Mouse (Mus musculus): ENCODE results near the gene Mrpl22. TPM values are rescaled to one million over a fixed set of nuclear protein-coding genes. Genes with fewer than 3 reads are reported as not detected.
"Not testable (repeated sequence)": the region's sequence is repeated elsewhere in the genome, so short reads cannot be mapped to it uniquely, and the experiment has no call there.

The Mrpl22 gene
- total and polyA plus RNA-seq, 3 experiments: 33.4 to 89.2 (median 83.9) TPM

- DNase-seq: not testable (repeated sequence)
These were observed 56.6 kb downstream of the Mrpl22 start for GRCm38 (mm10) chr11:58228021-58228420.

Other genes with a start within 250 kb of the Mrpl22 start
- gene Larp1, start 162.6 kb upstream of the Mrpl22 start, total RNA-seq (2021): 100 to 1,000 TPM in 1 of 2 experiments, 10 to 100 TPM in 1; 75.1 to 137 TPM
- gene Larp1, start 162.6 kb upstream of the Mrpl22 start, polyA plus RNA-seq (2012; rRNA removed): 34.1 and 39.8 TPM in 2 replicates
- gene Gm12248, start 78.5 kb upstream of the Mrpl22 start, total RNA-seq (2021): 1 to 10 TPM in 1 of 2 experiments, not detected in 1; 3.9 TPM
- gene Gm12248, start 78.5 kb upstream of the Mrpl22 start, polyA plus RNA-seq (2012; rRNA removed): 2.9 and 4.4 TPM in 2 replicates
- gene Cnot8, start 67.5 kb upstream of the Mrpl22 start, total RNA-seq (2021): 10 to 100 TPM; 46.7 to 49.6 TPM
- gene Cnot8, start 67.5 kb upstream of the Mrpl22 start, polyA plus RNA-seq (2012; rRNA removed): 25.3 and 29.8 TPM in 2 replicates
- 10 to 100 TPM; 21.2 to 21.4 TPM for gene Gemin5, start 3.1 kb upstream of the Mrpl22 start, total RNA-seq (2021)
- 8.4 and 9.1 TPM in 2 replicates for gene Gemin5, start 3.1 kb upstream of the Mrpl22 start, polyA plus RNA-seq (2012; rRNA removed)
- gene Igtp, start 27.9 kb downstream of the Mrpl22 start, total RNA-seq (2021): 10 to 100 TPM; 18.2 to 22.0 TPM
- 8.6 and 10.2 TPM in 2 replicates for gene Igtp, start 27.9 kb downstream of the Mrpl22 start, polyA plus RNA-seq (2012; rRNA removed)
- 10 to 100 TPM; 11.3 to 14.5 TPM for gene Irgm2, start 28.0 kb downstream of the Mrpl22 start, total RNA-seq (2021)
- gene Irgm2, start 28.0 kb downstream of the Mrpl22 start, polyA plus RNA-seq (2012; rRNA removed): 8.5 and 12.6 TPM in 2 replicates
- not detected for gene 4930438A08Rik, start 103.1 kb downstream of the Mrpl22 start, total RNA-seq (2021)
- 0.06 TPM in 1 of 2 replicates, not detected in the other for gene 4930438A08Rik, start 103.1 kb downstream of the Mrpl22 start, polyA plus RNA-seq (2012; rRNA removed)
- 10 to 100 TPM; 10.5 to 11.7 TPM for gene Zfp692, start 135.4 kb downstream of the Mrpl22 start, total RNA-seq (2021)
- 23.3 and 25.7 TPM in 2 replicates for gene Zfp692, start 135.4 kb downstream of the Mrpl22 start, polyA plus RNA-seq (2012; rRNA removed)
- gene Zfp672, start 158.7 kb downstream of the Mrpl22 start, total RNA-seq (2021): 10 to 100 TPM; 43.6 to 51.2 TPM
- 59.3 and 59.9 TPM in 2 replicates for gene Zfp672, start 158.7 kb downstream of the Mrpl22 start, polyA plus RNA-seq (2012; rRNA removed)
- 10 to 100 TPM; 24.3 to 54.5 TPM for gene Sh3bp5l, start 159.1 kb downstream of the Mrpl22 start, total RNA-seq (2021)
- gene Sh3bp5l, start 159.1 kb downstream of the Mrpl22 start, polyA plus RNA-seq (2012; rRNA removed): 49.6 and 49.7 TPM in 2 replicates
- gene Lypd8, start 207.4 kb downstream of the Mrpl22 start, total RNA-seq (2021): not detected
- gene Lypd8, start 207.4 kb downstream of the Mrpl22 start, polyA plus RNA-seq (2012; rRNA removed): 0.16 and 0.73 TPM in 2 replicates
- not detected for gene 1810065E05Rik, start 249.4 kb downstream of the Mrpl22 start, total RNA-seq (2021)
- gene 1810065E05Rik, start 249.4 kb downstream of the Mrpl22 start, polyA plus RNA-seq (2012; rRNA removed): not detected in 2 replicates